Mouse (Mus musculus): ENCODE measurements at regions not wholly inside any gene's neighbourhood (a gene's known extent, or its start where the extent isn't known, plus 50 kb on each side); places are given as distances from the start of the nearest gene placed in this dataset.

GRCm38 (mm10) chr7:72592110-72592509 lies 285.7 kb upstream of the Mctp2 start:
- no peak for DNase-seq

- no peak for DNase-seq
These were observed 286.2 kb upstream of the Mctp2 start for GRCm38 (mm10) chr7:72592649-72593048.

DNA sequence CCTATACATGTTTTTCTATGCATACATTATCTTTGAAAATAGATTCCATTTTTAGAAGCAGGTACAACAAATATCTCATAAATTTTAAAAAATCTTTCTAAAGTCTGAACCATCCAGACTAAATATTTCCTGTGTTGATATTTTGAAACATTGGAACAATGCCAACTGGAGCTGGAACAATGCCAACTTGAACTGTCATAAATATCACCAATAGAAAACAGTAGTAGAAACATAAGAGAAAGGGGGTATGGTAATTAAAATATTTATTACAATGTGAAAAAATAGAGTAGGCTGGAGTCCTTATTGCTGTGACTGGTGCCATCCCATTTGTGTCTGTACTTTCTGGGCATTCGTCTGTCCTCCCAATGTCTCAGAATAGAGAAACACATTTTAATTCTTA lies 286.9 kb upstream of the Mctp2 start:
- no peak for DNase-seq

GRCm38 (mm10) chr7:72594741-72595140 lies 288.3 kb upstream of the Mctp2 start:
- DNase-seq: no peak

GRCm38 (mm10) chr7:72596985-72597384 lies 290.6 kb upstream of the Mctp2 start:
- no peak for DNase-seq

GRCm38 (mm10) chr7:72601933-72602332 lies 295.5 kb upstream of the Mctp2 start:
- DNase-seq: no peak

- DNase-seq: no peak
These were observed 303.4 kb upstream of the Mctp2 start for GRCm38 (mm10) chr7:72609791-72610190.

GRCm38 (mm10) chr7:72615232-72615631 lies 308.8 kb upstream of the Mctp2 start:
- no peak for DNase-seq

- no peak for DNase-seq
These were observed 321.0 kb upstream of the Mctp2 start for GRCm38 (mm10) chr7:72627369-72627768.

DNA sequence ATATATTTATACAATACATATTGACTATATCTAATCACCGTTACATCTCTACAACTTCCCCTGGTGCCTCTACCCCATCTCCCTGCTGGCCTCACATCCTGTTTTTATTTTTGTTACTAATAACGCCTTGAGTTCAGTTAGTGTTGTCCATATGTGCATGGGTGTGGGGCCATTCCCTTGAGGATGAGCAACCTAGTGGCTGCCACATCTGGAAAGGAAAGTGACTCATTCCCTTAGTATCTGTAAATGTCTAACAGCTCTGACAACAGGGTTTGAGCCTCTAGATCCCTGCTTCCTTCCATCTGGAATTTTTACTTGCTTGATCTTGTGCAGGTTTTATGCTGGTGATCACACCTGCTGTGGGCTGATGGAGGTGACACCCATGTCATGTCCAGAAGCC lies 333.2 kb upstream of the Mctp2 start:
- no peak for DNase-seq

DNA sequence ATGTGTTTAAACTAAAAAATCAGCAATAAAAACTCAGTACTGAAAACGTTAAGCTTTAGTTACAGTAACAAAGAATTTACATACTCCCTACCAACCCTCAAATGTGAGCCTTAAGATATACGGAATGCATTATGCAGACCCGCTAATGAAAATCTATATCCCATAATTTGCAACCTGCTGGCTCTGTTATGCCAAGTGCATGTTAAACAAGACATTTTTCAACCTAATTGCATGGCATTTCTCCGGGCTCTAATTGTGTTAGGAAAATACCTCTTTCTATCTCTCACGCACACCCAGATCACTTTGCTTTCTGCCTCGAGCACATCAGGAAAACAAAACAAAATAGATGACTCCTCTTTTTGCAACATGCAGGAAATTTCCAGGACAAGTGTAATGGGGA lies 368.6 kb upstream of the Mctp2 start:
- no peak for DNase-seq

DNA sequence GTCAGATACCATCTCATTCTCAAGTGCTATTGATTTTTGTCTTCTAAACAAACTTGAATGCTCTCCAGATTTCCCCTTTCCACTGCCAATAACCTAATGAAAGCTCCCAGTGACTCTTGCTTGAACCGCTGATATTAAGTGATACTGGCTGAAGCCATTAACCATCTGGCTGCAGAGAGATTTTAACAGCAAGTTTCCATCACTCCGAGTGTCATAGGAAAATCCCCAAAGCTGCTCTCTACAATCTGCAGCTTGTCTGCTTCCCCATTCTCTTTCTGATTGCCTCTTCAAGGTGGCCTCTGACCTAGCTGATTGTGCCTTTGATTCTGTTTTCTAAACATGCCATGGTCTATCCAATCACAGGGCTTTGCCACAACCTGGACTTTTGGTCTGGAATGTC lies 379.4 kb upstream of the Mctp2 start:
- no peak for DNase-seq

DNA sequence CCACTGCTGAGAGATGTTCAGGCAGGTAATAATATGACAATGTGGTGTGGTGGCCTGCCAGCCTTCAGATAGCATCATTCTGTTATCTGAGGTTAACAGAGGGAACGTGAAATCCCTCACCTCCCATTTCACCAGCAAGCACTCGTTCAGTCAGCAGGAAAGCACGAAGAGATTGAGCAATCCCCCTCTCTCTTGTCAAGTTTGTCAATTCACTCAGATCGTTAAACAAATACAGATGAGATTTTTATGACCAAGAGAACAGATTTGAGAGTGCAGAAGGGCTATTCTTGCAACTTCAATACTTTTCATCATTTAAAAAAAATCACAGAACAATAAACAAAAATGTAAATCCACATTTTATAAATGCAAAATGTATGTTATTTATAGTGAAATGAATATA lies 380.9 kb upstream of the Mctp2 start:
- DNase-seq: no peak

GRCm38 (mm10) chr7:72691396-72691795 lies 385.0 kb upstream of the Mctp2 start:
- DNase-seq: no peak

- DNase-seq: no peak
These were observed 385.5 kb upstream of the Mctp2 start for GRCm38 (mm10) chr7:72691859-72692258.

DNA sequence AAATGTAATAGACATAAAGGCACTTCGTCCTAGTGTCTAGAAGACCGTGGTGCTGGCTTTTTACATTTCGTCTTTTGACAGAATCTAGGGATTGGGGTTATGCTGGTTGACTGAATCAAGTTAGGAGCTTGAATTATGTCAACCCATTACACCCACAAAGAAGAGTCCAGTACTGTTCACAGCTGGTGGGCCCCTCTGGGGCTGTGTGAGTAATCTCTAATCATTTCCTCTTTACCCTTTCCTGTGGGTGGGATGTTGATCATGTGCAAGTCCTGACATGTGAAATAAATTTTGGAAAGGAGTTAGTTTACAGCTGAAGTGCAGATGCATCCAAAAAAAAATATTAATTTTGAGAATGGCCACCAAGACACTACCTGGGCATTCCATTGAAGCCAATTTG lies 390.3 kb upstream of the Mctp2 start:
- no peak for DNase-seq

DNA sequence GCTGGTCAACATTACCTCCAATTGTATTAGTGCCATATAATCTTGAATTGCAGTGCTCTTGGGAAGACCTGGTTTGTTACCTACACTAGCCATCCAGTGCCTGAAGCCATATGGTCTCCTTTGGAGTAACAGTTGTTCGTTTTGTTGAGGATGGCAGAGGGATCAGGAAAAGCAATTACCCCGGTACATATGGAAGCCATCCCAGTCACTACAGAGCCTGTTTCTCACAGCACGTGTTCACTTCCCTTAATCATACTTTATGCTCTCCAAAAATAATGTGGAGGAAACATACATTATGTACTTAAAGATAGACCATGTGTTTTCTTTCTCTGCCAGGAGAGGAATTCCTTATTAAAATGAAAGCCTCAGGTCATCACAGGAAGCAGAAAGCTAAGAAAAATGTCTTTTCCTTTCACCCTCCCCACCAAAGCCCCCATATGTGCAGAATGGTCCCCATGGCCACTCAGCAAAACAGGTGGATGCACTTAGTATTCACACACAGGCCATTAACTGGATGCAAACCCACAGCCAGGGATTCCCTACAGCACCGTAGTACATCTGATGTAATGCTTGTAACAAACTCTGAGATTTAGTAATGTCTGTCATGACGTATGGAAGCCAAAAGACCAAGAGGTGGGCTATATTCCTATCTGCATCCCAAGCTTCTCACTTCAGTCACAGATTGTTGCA lies 397.4 kb upstream of the Mctp2 start:
- no peak for DNase-seq

DNA sequence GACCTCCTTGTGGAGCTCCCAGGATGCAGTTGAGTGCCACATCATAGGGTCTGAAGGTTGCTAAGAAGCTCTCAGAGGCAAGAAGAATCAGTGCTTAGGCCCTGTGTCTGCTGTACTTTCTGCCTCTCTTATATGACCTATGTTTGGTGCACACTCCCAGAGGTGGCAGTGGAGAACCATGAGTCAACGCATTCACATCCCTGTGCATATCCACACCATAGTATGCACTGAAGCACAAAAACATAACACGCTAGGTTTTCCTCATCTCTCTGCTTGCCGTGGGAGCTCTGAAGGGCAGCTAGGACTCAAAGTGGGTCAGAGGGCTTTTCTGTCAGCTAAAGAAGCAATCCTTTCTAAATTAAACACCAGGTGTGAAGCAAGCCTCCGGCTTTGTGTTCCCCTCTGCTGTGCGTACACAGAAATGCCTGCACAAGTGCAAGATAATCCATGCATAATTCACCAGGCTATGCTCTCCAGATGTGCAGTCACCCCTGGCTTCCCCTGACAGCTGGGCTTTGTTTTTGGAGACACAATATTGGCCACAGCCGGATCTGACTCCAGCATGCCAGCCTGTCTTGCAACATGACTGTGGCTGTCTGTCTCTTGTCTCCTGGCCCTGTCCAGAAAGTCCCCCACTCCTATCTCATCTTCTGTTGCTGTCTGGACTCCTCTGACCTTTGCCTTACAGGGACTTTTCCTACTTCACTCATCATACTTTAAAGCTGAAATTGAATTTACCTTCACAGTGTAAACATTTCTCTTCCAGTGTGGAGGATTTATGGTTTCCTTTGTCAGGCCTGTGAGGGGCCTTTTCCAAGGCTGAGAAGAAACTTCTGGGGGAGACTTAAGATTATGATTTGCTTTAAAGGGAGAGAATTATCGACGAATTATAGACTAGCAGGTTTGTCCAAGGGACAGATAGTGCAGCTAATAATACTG lies 405.1 kb upstream of the Mctp2 start:
- DNase-seq: no peak

- no peak for DNase-seq
These were observed 409.0 kb upstream of the Mctp2 start for GRCm38 (mm10) chr7:72715401-72715800.

- no peak for DNase-seq
These were observed 409.6 kb upstream of the Mctp2 start for GRCm38 (mm10) chr7:72716051-72716450.

- DNase-seq: no peak
These were observed 419.9 kb upstream of the Mctp2 start for GRCm38 (mm10) chr7:72726214-72726854.

- DNase-seq: no peak
These were observed 431.4 kb upstream of the Mctp2 start for GRCm38 (mm10) chr7:72737792-72738191.

GRCm38 (mm10) chr7:72738324-72738944 lies 432.0 kb upstream of the Mctp2 start:
- DNase-seq: no peak

Data from adrenal gland, postnatal 25 days (tissue).